Mouse (Mus musculus) subcutaneous adipose tissue, adult 2 months (tissue): Measurements from ENCODE around the gene Tyr. TPM values are rescaled to one million over a fixed set of nuclear protein-coding genes. Genes with fewer than 3 reads are reported as not detected.

ENCODE experiments used
- polyA plus RNA-seq: library from polyadenylated mRNA; depleted of rRNA; stranded (reverse); fragments of >200 nt; gene quantifications from 2 replicates; pipeline ENCODE4 v1.2.3, GENCODE M21; 2012; ENCODE audit warnings: low replicate concordance; rRNA removed

Tyr gene
- polyA plus RNA-seq = not detected in 2 replicates

DNA sequence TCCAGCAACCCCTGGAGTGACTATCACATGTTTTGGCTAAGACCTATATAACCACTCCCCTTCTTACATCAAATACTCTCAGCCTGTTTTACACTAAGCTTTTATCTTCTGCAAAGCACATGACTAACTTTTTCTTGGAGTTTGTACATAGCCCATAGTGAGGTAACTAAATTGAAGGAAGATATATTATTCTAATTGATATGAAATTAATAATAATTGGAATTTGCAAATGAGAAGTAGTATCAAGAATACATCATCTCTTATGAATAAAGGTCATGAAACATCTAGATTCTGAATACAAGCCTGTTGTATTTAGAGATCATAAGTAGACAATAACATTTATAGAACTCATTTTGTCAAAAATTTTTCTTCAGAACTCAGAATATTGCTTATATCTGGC, at the start of gene Tyr:
Tyr (minus strand) TSS at position 101 of the 400 bp plus-strand sequence.

Other genes starting within 250 kb of the Tyr start
- 1.1 and 1.5 TPM in 2 replicates for gene Nox4, start 247.4 kb downstream of the Tyr start, polyA plus RNA-seq
- gene Grm5, start 90.7 kb upstream of the Tyr start, polyA plus RNA-seq = not detected in 2 replicates